Mouse (Mus musculus): Measurements from ENCODE around the gene Actn4. TPM values are rescaled to one million over a fixed set of nuclear protein-coding genes. Genes with fewer than 3 reads are reported as not detected.

Gene Actn4
- polyA plus RNA-seq, 1 experiment from 2014 or later: 402 TPM

DNA sequence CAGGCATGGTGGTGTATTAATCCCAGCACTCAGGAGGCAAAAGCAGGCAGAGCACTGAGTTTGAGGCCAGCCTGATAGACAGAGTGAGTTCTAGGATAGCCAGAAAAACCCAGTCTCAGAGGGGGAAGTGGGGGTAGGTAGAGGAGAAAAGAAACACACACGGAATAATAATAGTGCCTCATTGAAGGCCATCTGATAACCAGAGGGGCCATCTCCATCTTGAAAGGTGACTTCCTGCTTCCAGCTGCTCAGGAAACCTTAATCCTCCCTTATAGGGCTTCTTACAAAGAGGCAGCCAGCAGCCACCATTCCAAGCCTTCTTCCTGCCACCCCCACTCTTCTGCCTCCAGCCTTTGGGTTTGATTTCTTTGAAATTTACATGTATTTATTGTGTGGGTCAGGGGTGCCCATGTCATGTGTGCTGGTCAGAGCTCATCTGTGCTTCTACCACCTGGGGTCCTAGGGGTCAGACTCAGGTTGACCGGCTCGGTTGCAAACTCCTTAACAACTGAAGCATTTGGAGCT, 1.3 kb upstream of the Actn4 start:
- no peak for ATAC-seq
- no peak overlapping the region for H3K4me3 ChIP-seq (ENCODE audit: low read length)
- 76% methylated on average over 3 of the region's 3 CpGs for WGBS
- H3K27me3 ChIP-seq (replicated peaks; ENCODE audit: control insufficient read depth, insufficient read depth, low read length): no peaks in the 10 kb centered on the region
- H3K4me1 ChIP-seq (ENCODE audit: control insufficient read depth, insufficient read depth, low read length): peaks cover 14% of the 10 kb centered on the region
- H3K27ac ChIP-seq (ENCODE audit: low read length): peak overlapping the region; percentile 29
- H3K9ac ChIP-seq (ENCODE audit: low read depth, low read length): 0 out of 2 replicates have a peak overlapping the region, but pooled peaks have one; percentile 37
- no peaks in the 10 kb centered on the region for H3K36me3 ChIP-seq (ENCODE audit: control insufficient read depth, insufficient read depth, low read length)
- no peak overlapping the region for H3K4me2 ChIP-seq (ENCODE audit: low read depth, low read length)
- H3K9me3 ChIP-seq (ENCODE audit: control insufficient read depth, low read length): no peaks in the 10 kb centered on the region

DNA sequence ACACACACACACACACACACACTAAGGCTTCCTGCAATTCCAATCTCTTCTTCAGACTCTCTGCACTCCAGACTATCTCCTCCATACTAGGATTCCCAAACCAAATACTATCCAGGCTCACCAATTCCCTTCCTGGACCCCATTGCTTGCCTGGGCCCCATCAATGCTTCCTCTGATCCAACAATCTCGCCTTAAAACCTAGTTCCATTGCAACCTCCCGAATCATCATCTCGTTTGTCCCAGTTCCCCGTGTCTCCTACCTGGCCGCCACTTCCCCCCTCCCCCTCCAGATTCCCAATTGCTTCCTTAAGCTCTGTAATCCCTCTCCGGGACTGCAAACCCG, 585 bp downstream of the Actn4 start:
- Histone ChIP-seq H3K4me1 (ENCODE audit: control insufficient read depth, insufficient read depth, low read length) (peaks cover 32% of the 10 kb centered on the region), H3K9me3 (ENCODE audit: control insufficient read depth, low read length) (no peaks in the 10 kb centered on the region), H3K36me3 (ENCODE audit: control insufficient read depth, insufficient read depth, low read length) (no peaks in the 10 kb centered on the region), H3K4me2 (ENCODE audit: low read depth, low read length) (peak overlapping the region; percentile 74), H3K27me3 (replicated peaks; ENCODE audit: control insufficient read depth, insufficient read depth, low read length) (no peaks in the 10 kb centered on the region), H3K9ac (ENCODE audit: low read depth, low read length) (peak overlapping the region; percentile 100), H3K4me3 (ENCODE audit: low read length) (peak overlapping the region; percentile 99), H3K27ac (ENCODE audit: low read length) (peak overlapping the region; percentile 93)
- 0% methylated on average over 7 of the region's 7 CpGs for WGBS
- no peak for ATAC-seq

DNA sequence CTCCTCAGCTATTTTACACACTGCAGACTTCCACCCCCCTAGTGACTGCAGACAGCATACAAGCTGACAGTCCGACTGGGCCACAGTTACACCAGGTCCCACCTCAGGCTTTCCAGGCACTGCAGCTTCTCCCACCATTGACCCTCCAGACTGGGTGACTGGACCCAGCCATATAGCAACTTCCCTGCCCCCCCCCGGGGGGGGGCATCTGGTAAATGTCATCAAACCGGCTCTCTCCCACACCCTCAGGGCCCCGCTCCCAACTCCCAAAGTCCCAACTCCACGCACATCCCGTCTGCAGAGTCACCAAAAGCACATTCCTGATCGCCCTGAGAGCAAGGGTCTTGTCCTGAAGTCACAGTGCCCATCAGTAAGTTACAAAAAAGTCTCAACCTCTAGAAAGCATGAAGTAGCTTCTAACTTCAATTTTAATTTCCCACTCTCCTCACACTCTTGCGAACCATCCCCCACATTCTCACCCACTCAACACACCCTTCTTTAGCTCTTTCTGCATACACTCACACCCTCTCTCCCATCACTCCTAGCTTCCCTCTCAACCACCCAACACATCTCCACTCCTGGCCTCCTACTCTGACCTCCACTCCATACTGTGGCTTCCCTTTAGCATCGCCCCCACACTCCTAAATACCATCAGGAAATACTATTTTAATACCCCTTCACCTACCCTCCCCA, 1.6 kb downstream of the Actn4 start:
- WGBS: 12% methylated on average over 9 of the region's 9 CpGs

DNA sequence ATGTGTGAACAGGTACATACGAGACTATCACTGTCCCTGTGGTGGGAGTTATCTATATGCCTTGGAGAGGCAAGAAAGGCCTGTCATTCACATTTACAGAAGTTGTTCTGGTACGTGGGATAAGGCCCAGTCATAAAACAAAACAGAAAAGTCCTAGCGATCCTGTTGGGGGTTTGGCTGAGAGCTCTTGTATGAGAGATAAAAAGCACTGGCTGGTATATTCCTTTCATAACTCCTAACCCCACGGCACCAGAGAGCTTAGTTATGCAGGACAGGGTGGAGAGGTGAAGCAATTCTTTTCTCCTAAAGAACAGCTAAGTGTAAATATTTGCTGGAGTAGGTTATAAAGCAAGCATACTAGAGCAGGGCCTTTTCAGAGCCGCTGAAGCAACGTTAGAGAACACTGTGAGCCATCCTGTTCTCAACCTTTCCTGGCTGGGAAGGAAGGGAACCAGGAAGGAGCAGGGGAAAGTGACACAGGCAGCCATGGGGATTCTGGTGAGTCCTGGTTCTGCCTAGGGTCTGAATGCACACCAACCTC, 2.6 kb downstream of the Actn4 start:
- Histone ChIP-seq H3K4me1 (ENCODE audit: control insufficient read depth, insufficient read depth, low read length) (peaks cover 48% of the 10 kb centered on the region), H3K9me3 (ENCODE audit: control insufficient read depth, low read length) (no peaks in the 10 kb centered on the region), H3K36me3 (ENCODE audit: control insufficient read depth, insufficient read depth, low read length) (no peaks in the 10 kb centered on the region), H3K27me3 (replicated peaks; ENCODE audit: control insufficient read depth, insufficient read depth, low read length) (no peaks in the 10 kb centered on the region), H3K4me3 (ENCODE audit: low read length) (peak overlapping the region; percentile 99), H3K4me2 (ENCODE audit: low read depth, low read length) (peak overlapping the region; percentile 74), H3K9ac (ENCODE audit: low read depth, low read length) (peak overlapping the region; percentile 100), H3K27ac (ENCODE audit: low read length) (peak overlapping the region; percentile 93)
- ATAC-seq: no peak
- 7% methylated on average over 6 of the region's 6 CpGs for WGBS

More for the DNA sequence above, 1.6 kb downstream of the Actn4 start:
- H3K4me1 ChIP-seq (ENCODE audit: control insufficient read depth, insufficient read depth, low read length): peaks cover 43% of the 10 kb centered on the region
- no peaks in the 10 kb centered on the region for H3K36me3 ChIP-seq (ENCODE audit: control insufficient read depth, insufficient read depth, low read length)
- H3K4me3 ChIP-seq (ENCODE audit: low read length): peak overlapping the region; percentile 99
- no peak for ATAC-seq
- no peaks in the 10 kb centered on the region for H3K9me3 ChIP-seq (ENCODE audit: control insufficient read depth, low read length)
- peak overlapping the region; percentile 93 for H3K27ac ChIP-seq (ENCODE audit: low read length)
- H3K9ac ChIP-seq (ENCODE audit: low read depth, low read length): peak overlapping the region; percentile 100
- peak overlapping the region; percentile 74 for H3K4me2 ChIP-seq (ENCODE audit: low read depth, low read length)
- no peaks in the 10 kb centered on the region for H3K27me3 ChIP-seq (replicated peaks; ENCODE audit: control insufficient read depth, insufficient read depth, low read length)

DNA sequence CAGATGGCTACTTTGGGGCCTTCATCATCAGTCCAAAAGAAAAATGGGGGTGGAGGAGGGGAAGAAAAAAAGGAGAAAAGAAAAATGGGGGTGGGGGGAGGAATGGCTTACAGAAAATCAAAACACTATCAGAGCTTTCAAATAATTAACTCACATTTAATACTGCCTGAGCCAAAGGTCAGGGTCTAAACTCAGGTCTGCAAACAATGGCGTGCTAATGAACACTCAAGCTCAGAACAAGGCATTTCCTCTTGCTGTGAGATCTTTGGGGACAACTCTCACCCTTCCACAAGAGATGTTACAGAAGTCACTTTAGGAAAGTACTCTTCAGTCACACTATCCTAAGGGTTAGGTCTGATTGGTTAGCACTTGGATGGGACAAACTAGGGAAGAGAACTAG, 3.4 kb downstream of the Actn4 start:
- 26% methylated on average over 1 of the region's 1 CpGs for WGBS
- Histone ChIP-seq H3K36me3 (ENCODE audit: control insufficient read depth, insufficient read depth, low read length) (no peaks in the 10 kb centered on the region), H3K9me3 (ENCODE audit: control insufficient read depth, low read length) (no peaks in the 10 kb centered on the region), H3K9ac (ENCODE audit: low read depth, low read length) (peak overlapping the region; percentile 100), H3K4me1 (ENCODE audit: control insufficient read depth, insufficient read depth, low read length) (peaks cover 51% of the 10 kb centered on the region), H3K4me2 (ENCODE audit: low read depth, low read length) (peak overlapping the region; percentile 74), H3K4me3 (ENCODE audit: low read length) (peak overlapping the region; percentile 99), H3K27ac (ENCODE audit: low read length) (peak overlapping the region; percentile 93), H3K27me3 (replicated peaks; ENCODE audit: control insufficient read depth, insufficient read depth, low read length) (no peaks in the 10 kb centered on the region)
- ATAC-seq: no peak

DNA sequence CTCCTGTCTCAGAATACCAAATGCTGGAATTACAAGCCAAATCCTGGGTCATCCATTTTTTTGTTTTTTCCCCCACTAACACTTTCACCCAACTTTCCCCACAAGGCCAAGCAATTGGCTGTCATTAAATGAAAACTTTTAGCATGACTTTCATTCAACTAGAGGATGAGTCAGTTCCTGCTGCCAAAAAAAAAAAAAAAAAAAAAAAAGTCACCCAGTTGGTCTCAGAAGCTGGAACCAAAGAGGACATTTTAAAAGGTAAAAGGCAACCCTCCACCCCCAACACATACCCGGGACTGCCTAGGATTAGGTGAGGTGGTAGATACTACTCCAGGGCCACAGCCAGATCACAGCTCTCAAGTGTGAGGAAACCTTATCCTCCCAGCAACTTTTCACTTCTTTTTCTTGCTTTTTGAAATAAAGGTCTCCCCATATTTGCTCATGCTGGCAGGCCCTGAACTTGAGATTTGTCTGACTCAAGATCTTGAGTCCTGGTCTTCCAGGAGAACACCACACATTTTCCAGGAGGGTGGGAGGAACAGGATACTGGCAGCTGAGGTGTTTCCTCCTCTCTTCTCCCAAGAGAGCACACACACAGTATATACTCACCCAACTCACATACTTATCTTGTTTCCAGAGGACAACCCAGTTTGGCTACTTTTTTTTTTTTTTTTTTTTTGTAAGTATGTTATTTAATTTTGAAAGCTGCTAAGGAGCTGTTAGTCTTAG, 4.0 kb downstream of the Actn4 start:
- Histone ChIP-seq H3K4me2 (ENCODE audit: low read depth, low read length) (peak overlapping the region; percentile 74), H3K9ac (ENCODE audit: low read depth, low read length) (peak overlapping the region; percentile 51; the same call in 1 of the 2 replicates), H3K27me3 (replicated peaks; ENCODE audit: control insufficient read depth, insufficient read depth, low read length) (no peaks in the 10 kb centered on the region), H3K36me3 (ENCODE audit: control insufficient read depth, insufficient read depth, low read length) (no peaks in the 10 kb centered on the region), H3K4me3 (ENCODE audit: low read length) (peak overlapping the region; percentile 99), H3K9me3 (ENCODE audit: control insufficient read depth, low read length) (no peaks in the 10 kb centered on the region), H3K27ac (ENCODE audit: low read length) (peak overlapping the region; percentile 93), H3K4me1 (ENCODE audit: control insufficient read depth, insufficient read depth, low read length) (peaks cover 53% of the 10 kb centered on the region)
- ATAC-seq: no peak
- WGBS: 34% methylated on average over 1 of the region's 1 CpGs

DNA sequence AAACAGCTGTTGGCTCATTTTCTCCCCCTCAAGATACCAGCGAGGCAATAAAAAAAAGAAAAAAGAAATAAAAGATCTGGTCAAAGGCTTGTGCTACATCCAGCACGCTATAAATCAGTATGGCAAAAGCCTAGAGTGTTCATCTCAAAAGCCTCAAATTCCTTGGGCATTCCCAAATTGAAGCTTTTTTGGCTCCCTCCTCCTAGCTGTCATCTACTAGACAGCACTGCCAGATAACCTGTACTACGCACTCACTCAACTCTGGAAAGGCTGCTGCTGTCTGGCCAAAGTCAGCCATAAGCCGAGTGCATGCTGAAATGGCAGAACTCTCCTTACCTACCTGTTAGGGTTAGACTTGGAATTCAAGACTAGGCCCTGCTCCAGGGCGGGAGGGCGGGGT, 4.9 kb downstream of the Actn4 start:
- no peak for ATAC-seq
- Histone ChIP-seq H3K4me1 (ENCODE audit: control insufficient read depth, insufficient read depth, low read length) (peaks cover 61% of the 10 kb centered on the region), H3K4me3 (ENCODE audit: low read length) (no peak overlapping the region), H3K27ac (ENCODE audit: low read length) (0 out of 2 replicates have a peak overlapping the region, but pooled peaks have one; percentile 19), H3K9me3 (ENCODE audit: control insufficient read depth, low read length) (no peaks in the 10 kb centered on the region), H3K9ac (ENCODE audit: low read depth, low read length) (no peak overlapping the region), H3K4me2 (ENCODE audit: low read depth, low read length) (0 out of 2 replicates have a peak overlapping the region, but pooled peaks have one; percentile 1), H3K27me3 (replicated peaks; ENCODE audit: control insufficient read depth, insufficient read depth, low read length) (no peaks in the 10 kb centered on the region), H3K36me3 (ENCODE audit: control insufficient read depth, insufficient read depth, low read length) (no peaks in the 10 kb centered on the region)
- 57% methylated on average over 6 of the region's 6 CpGs for WGBS

DNA sequence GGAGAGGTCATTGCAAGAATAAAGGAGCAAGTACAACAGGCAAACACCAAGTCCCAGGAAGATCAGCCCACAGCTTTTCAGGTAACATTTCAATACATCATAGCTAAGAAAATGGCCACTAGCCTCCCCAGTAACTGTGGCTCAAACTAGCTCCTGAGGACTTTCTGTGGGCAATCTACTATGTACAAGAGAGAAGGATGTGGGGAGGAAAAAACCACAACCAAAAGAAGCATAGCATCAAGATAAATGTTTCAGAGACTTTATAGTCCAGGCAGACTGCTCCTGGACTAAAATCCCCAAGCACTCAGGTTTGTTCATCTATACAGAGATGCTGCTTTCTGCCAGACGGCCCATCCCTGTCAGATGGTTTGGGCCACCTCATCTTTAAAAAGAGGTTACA, 5.9 kb downstream of the Actn4 start:
- no peaks in the 10 kb centered on the region for H3K9me3 ChIP-seq (ENCODE audit: control insufficient read depth, low read length)
- H3K4me3 ChIP-seq (ENCODE audit: low read length): no peak overlapping the region
- no peaks in the 10 kb centered on the region for H3K27me3 ChIP-seq (replicated peaks; ENCODE audit: control insufficient read depth, insufficient read depth, low read length)
- H3K36me3 ChIP-seq (ENCODE audit: control insufficient read depth, insufficient read depth, low read length): no peaks in the 10 kb centered on the region
- no peak overlapping the region for H3K9ac ChIP-seq (ENCODE audit: low read depth, low read length)
- WGBS: 81% methylated on average over 1 of the region's 1 CpGs
- ATAC-seq: no peak
- no peak overlapping the region for H3K4me2 ChIP-seq (ENCODE audit: low read depth, low read length)
- peaks cover 72% of the 10 kb centered on the region for H3K4me1 ChIP-seq (ENCODE audit: control insufficient read depth, insufficient read depth, low read length)
- H3K27ac ChIP-seq (ENCODE audit: low read length): no peak overlapping the region

DNA sequence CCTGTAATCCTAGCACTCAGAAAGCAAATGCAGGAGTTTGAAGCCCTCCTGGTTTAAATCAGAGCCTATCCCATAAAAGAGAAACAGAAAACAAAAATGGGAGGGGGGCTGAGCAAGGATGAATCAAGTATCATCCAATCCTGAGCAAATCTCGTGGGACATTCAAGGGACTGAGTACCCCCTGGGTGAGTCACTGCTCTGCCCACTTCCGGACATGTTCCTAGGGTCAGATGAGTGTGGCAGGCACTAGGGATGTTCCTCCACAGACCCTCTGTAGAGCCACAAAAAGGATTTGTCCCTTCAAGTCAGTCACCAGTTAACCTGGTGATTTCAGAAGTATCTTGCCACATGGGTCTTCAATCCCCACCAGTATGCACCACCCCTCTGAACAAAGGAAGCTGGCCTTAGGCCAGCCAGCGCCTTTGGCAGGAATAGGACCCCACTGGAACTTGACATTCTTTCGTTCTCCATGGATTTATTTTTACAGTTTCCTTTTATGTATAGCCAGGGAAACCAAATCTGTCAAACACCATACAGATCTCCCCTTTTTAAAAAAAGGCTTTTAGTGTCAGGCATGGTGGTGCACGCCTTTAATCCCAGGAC, 6.7 kb downstream of the Actn4 start:
- Histone ChIP-seq H3K9ac (ENCODE audit: low read depth, low read length) (no peak overlapping the region; the same call in 1 of the 2 replicates), H3K27me3 (replicated peaks; ENCODE audit: control insufficient read depth, insufficient read depth, low read length) (no peaks in the 10 kb centered on the region), H3K4me3 (ENCODE audit: low read length) (no peak overlapping the region), H3K4me2 (ENCODE audit: low read depth, low read length) (no peak overlapping the region), H3K36me3 (ENCODE audit: control insufficient read depth, insufficient read depth, low read length) (no peaks in the 10 kb centered on the region), H3K9me3 (ENCODE audit: control insufficient read depth, low read length) (no peaks in the 10 kb centered on the region), H3K4me1 (ENCODE audit: control insufficient read depth, insufficient read depth, low read length) (peaks cover 78% of the 10 kb centered on the region), H3K27ac (ENCODE audit: low read length) (peak overlapping the region; percentile 43; the same call in 1 of the 2 replicates)
- no peak for ATAC-seq
- 45% methylated on average over 5 of the region's 5 CpGs for WGBS
